Mouse (Mus musculus) WW6 (cell line): ENCODE results near the gene Rps28.

Source experiments
- DNase-seq: peaks from one replicate; pipeline ENCODE4 v3.0.0-alpha.2; 2013; ENCODE audit warnings: low read depth, low spot score

Gene Rps28

DNA sequence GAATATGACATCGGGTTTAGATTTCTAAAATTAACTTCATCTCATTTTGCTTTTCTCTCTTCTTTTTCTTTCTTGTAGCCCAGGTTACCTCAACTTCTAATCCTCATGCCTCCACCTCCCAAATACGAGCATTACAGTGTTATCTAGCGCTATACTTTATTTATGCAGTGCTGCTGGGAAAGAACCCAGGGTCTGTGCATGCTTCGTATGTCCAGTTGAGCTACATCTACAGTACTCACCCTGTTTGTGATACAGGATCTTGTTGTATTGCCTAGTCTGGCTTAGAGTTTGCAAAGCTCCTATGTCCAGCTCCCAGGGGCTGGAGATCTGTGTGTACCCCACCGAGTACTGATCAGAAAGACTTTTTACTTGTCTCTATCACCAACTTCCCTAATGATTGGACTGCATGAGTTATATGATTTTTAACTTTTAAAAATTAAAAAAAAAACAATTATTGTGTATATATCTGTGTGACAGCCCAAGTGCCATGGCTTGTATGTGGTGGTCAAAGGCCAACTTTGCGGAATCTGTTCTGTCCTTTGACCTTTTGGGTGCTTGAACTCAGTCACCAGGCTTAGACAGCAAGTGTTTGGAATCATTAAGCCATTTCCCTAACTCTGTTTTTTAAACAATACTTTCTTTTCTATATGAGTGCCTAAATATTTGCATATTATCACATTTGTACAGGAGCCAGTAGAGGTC lies 50.3 kb downstream of the Rps28 start:
- DNase-seq = no peak

- DNase-seq = no peak
These were observed 50.9 kb downstream of the Rps28 start for GRCm38 (mm10) chr17:33773426-33773825.

- DNase-seq = no peak
These were observed 52.7 kb downstream of the Rps28 start for GRCm38 (mm10) chr17:33771617-33772016.
